Mouse (Mus musculus) kidney, adult 9 months (tissue): Measurements from ENCODE around the gene C1qtnf5.

Experiments used
- DNase-seq: peaks from one replicate; pipeline ENCODE4 v3.0.0; 2022

C1qtnf5 gene

GRCm38 (mm10) chr9:44107110-44107509 lies at the start of gene C1qtnf5:
C1qtnf5 (plus strand) TSS chr9:44107245.
- peak; percentile 82 for DNase-seq

- no peak for DNase-seq
Observed at GRCm38 (mm10) chr9:44058606-44059005, 48.4 kb upstream of the C1qtnf5 start.

- DNase-seq, result no peak
Observed at GRCm38 (mm10) chr9:44065177-44065576, 41.9 kb upstream of the C1qtnf5 start.

GRCm38 (mm10) chr9:44066785-44067225 lies 40.2 kb upstream of the C1qtnf5 start, which contains the start of gene Usp2:
Usp2 (plus strand) TSS chr9:44067021.
- DNase-seq, result peak; percentile 100

- DNase-seq, result no peak
Observed at GRCm38 (mm10) chr9:44067241-44067959, 39.6 kb upstream of the C1qtnf5 start.

- DNase-seq, result peak; percentile 20
Observed at GRCm38 (mm10) chr9:44067960-44068330, 39.1 kb upstream of the C1qtnf5 start.

GRCm38 (mm10) chr9:44069252-44069651 lies 37.8 kb upstream of the C1qtnf5 start:
- DNase-seq, result no peak

GRCm38 (mm10) chr9:44070113-44070843 lies 36.8 kb upstream of the C1qtnf5 start:
- DNase-seq, result peak; percentile 6

- DNase-seq, result no peak
Observed at GRCm38 (mm10) chr9:44070844-44071231, 36.2 kb upstream of the C1qtnf5 start.

GRCm38 (mm10) chr9:44071914-44072598 lies 35.0 kb upstream of the C1qtnf5 start:
- DNase-seq, result peak; percentile 12

GRCm38 (mm10) chr9:44072599-44072915 lies 34.5 kb upstream of the C1qtnf5 start:
- DNase-seq, result peak; percentile 18

- peak; percentile 9 for DNase-seq
Observed at GRCm38 (mm10) chr9:44073115-44073514, 33.9 kb upstream of the C1qtnf5 start.

GRCm38 (mm10) chr9:44074395-44075275 lies 32.4 kb upstream of the C1qtnf5 start:
- DNase-seq, result peak; percentile 76

GRCm38 (mm10) chr9:44075276-44075995 lies 31.6 kb upstream of the C1qtnf5 start:
- peak; percentile 55 for DNase-seq

GRCm38 (mm10) chr9:44075996-44076763 lies 30.9 kb upstream of the C1qtnf5 start:
- DNase-seq, result peak; percentile 66

- peak; percentile 95 for DNase-seq
Observed at GRCm38 (mm10) chr9:44076764-44077120, 30.3 kb upstream of the C1qtnf5 start.

GRCm38 (mm10) chr9:44077266-44077910 lies 29.7 kb upstream of the C1qtnf5 start:
- DNase-seq, result peak; percentile 26

- peak; percentile 83 for DNase-seq
Observed at GRCm38 (mm10) chr9:44078136-44078797, 28.8 kb upstream of the C1qtnf5 start.

- peak; percentile 98 for DNase-seq
Observed at GRCm38 (mm10) chr9:44078955-44079756, 27.9 kb upstream of the C1qtnf5 start.
